Mouse (Mus musculus) liver, embryonic 16.5 days (tissue): Measurements from ENCODE around the gene Sfmbt1. TPM values are rescaled to one million over a fixed set of nuclear protein-coding genes. Genes with fewer than 3 reads are reported as not detected.
"Not testable (repeated sequence)": the region's sequence is repeated elsewhere in the genome, so short reads cannot be mapped to it uniquely, and the experiment has no call there.

Experiments
- ATAC-seq: fragments of 200-750 bp; cut with Nextera tagmentation; 2 replicates; pipeline ENCODE4 v1.8.0; 2017; ENCODE audit warnings: low read depth, mild to moderate bottlenecking, moderate number of reproducible peaks, moderate library complexity
- H3K27ac ChIP-seq: fragments of 300-500 bp; sonication (generic); 2 replicates; pipeline ENCODE4 v1.5.1; 2014; ENCODE audit warnings: mild to moderate bottlenecking, low read length
- H3K27me3 ChIP-seq: fragments of 300-500 bp; sonication (generic); 2 replicates; pipeline ENCODE4 v1.6.1; 2014; ENCODE audit warnings: low read depth, low read length, mixed read lengths; ENCODE audit not compliant: control insufficient read depth, insufficient read depth
- H3K36me3 ChIP-seq: fragments of 300-500 bp; sonication (generic); 2 replicates; pipeline ENCODE4 v1.6.1; 2014; ENCODE audit warnings: mild to moderate bottlenecking; ENCODE audit not compliant: control insufficient read depth, insufficient read depth
- H3K4me1 ChIP-seq: fragments of 300-500 bp; sonication (generic); 2 replicates; pipeline ENCODE4 v1.6.1; 2014; ENCODE audit warnings: low read depth, low read length, mixed read lengths; ENCODE audit not compliant: control insufficient read depth
- H3K4me2 ChIP-seq: fragments of 300-500 bp; sonication (generic); 2 replicates; pipeline ENCODE4 v1.6.1; 2014; ENCODE audit warnings: low read depth, low read length, mixed read lengths
- H3K4me3 ChIP-seq: fragments of 300-500 bp; sonication (generic); 2 replicates; pipeline ENCODE4 v1.5.1; 2014; ENCODE audit warnings: low read depth, mild to moderate bottlenecking, low read length
- H3K9ac ChIP-seq: fragments of 300-500 bp; sonication (generic); 2 replicates; pipeline ENCODE4 v1.6.1; 2014; ENCODE audit warnings: low read depth, low read length
- H3K9me3 ChIP-seq: fragments of 300-500 bp; sonication (generic); replicated peaks from 2 replicates; pipeline ENCODE4 v1.6.1; 2016; ENCODE audit warnings: low read length; ENCODE audit not compliant: control insufficient read depth
- WGBS: fragments of 180-500 bp; shearing (Covaris S2); extraction: QIAGEN DNeasy Blood & Tissue Kit; methylation state at CpG from one replicate; pipeline ENCODE4 v1.1.7; 2014; ENCODE audit not compliant: insufficient replicate concordance; 5-methylcytosine and 5-hydroxymethylcytosine counted together
- polyA plus RNA-seq: library from polyadenylated mRNA; unstranded; fragments of >200 nt; fragmentation: Nextera tagmentation; extraction: Ambion mirVana; gene quantifications from 2 replicates; pipeline ENCODE4 v1.2.1, GENCODE M21; 2015

The Sfmbt1 gene
- polyA plus RNA-seq, 1 experiment from 2014 or later, result 11.0 TPM

DNA sequence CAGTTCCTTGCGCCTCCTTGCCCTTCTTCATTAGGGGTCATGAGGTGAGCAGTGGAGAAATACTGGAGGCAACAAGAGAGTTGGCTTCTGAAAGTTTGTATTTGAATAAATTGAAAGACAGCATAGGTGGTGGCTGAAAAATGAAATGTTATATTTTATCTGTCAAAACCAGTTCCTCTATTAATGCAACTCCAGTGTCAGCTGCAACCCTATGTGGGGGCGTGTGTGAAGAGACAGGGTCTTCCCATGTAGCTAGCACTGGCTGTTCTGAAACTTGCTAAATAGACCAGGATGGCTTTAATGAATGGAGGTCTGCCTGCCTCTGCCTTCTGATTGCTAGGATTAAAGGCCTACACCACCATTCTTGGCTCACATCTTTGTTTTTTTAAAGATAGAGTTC, 2.8 kb upstream of the Sfmbt1 start:
- ATAC-seq, result no peak
- 70% methylated on average over 2 of the region's 2 CpGs for WGBS

DNA sequence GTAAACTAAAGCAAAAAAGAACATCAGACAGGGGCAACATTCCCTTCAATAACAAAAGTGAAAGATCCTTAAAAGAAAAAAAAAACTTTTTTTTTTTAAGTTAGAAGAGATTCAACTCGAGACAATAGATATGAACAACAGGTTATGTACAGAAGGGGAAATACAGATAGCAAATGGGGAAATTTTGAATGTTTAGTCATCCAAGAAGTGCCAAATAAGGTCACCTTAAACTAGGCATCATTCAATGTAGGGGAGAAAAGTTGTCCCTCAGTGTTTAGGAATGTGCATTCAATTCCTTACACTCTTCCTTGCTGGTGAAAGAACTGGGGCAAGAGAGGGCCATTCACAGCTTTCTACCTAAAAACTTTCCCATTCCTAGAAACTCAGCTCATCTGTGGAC, 880 bp upstream of the Sfmbt1 start:
- Histone ChIP-seq H3K27ac (no peak overlapping the region), H3K27me3 (peaks cover 10% of the 10 kb centered on the region), H3K36me3 (no peaks in the 10 kb centered on the region), H3K4me2 (no peak overlapping the region), H3K9ac (no peak overlapping the region), H3K9me3 (no peaks in the 10 kb centered on the region), H3K4me3 (no peak overlapping the region), H3K4me1 (peaks cover 9% of the 10 kb centered on the region)
- ATAC-seq, result no peak
- WGBS, result 35% methylated on average over 1 of the region's 1 CpGs

More for the DNA sequence above, 2.8 kb upstream of the Sfmbt1 start:
- H3K27me3 ChIP-seq, result peaks cover 10% of the 10 kb centered on the region
- H3K9ac ChIP-seq, result no peak overlapping the region
- peaks cover 6% of the 10 kb centered on the region for H3K4me1 ChIP-seq
- no peak overlapping the region for H3K27ac ChIP-seq
- no peak overlapping the region for H3K4me3 ChIP-seq
- no peak overlapping the region for H3K4me2 ChIP-seq
- no peaks in the 10 kb centered on the region for H3K36me3 ChIP-seq
- no peaks in the 10 kb centered on the region for H3K9me3 ChIP-seq

DNA sequence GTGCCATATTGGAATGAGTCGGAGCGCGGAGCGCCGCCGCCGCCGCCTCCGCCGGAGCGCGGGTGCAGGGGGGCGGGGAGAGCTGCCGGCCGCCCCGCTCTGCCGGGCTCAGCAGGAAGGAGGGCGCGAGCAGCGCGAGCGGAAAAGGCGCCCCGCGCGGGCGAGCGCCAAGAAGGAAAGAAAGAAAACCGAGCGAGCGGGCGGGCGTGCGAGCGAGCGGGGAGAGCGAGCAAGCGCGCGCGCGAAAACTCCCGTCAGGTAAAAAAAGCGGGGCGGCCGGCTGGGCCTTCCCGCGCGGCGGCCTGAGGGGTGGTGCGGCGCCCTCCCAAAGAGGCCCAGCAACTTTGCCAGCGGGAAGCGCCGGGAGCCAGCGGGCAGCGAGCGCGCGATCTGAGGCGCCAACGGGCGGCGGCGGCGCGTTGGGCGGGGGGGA, 985 bp downstream of the Sfmbt1 start:
- peak overlapping the region; percentile 95 for H3K4me3 ChIP-seq
- ATAC-seq, result peak; percentile 73
- no peaks in the 10 kb centered on the region for H3K9me3 ChIP-seq
- peak overlapping the region; percentile 89 for H3K27ac ChIP-seq
- WGBS, result under 1% methylated on average over 56 of the region's 68 CpGs
- H3K27me3 ChIP-seq, result peaks cover 10% of the 10 kb centered on the region
- peak overlapping the region; percentile 99 for H3K4me2 ChIP-seq
- no peaks in the 10 kb centered on the region for H3K36me3 ChIP-seq
- H3K9ac ChIP-seq, result peak overlapping the region; percentile 90
- peaks cover 13% of the 10 kb centered on the region for H3K4me1 ChIP-seq

DNA sequence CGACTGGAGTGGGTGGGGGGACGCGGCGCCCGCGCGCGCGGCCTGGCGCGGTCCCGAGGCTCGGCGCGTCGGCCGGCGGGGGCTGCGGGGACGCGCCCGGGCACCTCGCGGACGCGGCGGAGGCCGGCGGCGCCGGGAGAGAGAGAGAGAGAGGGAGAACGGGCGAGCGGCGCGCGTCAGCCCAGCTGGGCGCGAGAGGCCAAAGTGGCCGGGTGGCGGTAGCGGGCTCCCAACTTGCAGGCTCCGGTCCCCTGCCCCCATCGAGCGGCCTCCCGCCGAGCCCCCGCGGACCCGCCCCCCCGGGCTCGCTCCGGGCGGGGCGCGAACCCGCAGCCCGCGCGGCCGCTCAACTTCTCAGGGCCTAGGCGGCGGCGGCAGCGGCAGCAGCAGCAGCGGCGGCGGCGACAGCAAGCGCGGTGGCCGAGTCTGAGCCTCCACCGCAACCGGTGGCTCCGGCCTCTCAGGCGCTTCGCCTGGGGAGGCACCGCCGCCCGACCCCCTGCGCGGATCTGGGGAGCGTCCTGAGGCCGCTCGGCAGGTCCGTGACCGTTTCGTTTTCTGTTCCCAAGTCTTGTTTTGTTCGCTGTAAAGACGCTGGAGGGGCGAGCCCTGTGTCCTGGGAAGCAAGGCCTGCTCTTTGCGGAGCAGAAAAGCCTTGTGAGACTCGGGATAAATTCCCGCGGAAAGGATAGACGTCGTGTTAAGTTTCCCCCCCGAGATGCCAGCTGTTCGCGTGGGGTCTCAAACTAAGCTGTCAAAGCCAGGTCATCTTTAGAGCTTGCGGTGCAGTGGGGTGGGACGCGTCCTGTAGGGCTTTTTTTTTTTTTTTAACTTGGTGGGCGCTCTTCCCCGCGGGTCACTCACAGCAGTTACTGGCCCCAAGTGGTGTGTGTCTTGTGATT, 1.7 kb downstream of the Sfmbt1 start:
- peak overlapping the region; percentile 90 for H3K9ac ChIP-seq
- H3K4me2 ChIP-seq, result peak overlapping the region; percentile 99
- peak overlapping the region; percentile 89 for H3K27ac ChIP-seq
- peaks cover 13% of the 10 kb centered on the region for H3K4me1 ChIP-seq
- H3K4me3 ChIP-seq, result peak overlapping the region; percentile 95
- H3K36me3 ChIP-seq, result no peaks in the 10 kb centered on the region
- peaks cover 10% of the 10 kb centered on the region for H3K27me3 ChIP-seq
- H3K9me3 ChIP-seq, result no peaks in the 10 kb centered on the region
- ATAC-seq, result peak; percentile 65
- under 1% methylated on average over 58 of the region's 106 CpGs for WGBS

DNA sequence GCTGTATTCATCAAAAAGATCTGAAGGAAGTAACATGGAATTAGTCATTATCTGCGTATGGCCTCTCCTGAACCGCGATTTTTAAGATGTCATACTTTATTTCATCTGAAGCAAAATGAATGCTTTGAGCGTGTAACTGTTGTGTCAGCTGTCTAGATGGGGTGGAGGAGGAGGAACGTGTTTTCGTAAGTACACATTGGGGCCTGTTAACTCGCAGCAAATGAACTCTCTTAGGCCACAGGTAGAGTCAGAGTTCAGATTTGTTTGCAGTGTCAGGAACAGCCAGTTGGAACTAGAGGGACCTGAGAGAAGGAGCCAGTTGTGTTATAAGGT, 2.3 kb downstream of the Sfmbt1 start:
- H3K27ac ChIP-seq, result peak overlapping the region; percentile 89
- peak; percentile 58 for ATAC-seq

DNA sequence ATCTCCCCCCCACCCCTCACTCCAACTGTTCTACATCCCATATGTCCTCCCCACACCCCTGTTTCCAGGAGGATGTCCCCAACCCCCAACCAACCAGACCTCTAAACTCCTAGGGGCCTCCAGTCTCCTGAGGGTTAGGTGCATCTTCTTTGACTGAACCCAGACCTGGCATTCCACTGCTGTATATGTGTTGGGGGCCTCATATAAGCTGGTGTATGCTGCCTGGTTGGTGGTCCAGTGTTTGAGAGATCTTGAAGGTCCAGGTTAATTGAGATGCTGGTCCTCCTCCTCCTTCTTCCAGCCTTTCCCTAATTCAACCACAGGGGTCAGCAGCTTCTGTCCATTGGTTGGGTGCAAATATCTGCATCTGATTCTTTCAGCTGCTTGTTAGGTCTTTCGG, 4.0 kb downstream of the Sfmbt1 start:
- WGBS, result 91% methylated on average over 1 of the region's 1 CpGs
- Histone ChIP-seq H3K27me3 (peaks cover 10% of the 10 kb centered on the region), H3K4me1 (peaks cover 13% of the 10 kb centered on the region)
- not testable (repeated sequence) for H3K9ac ChIP-seq, H3K27ac ChIP-seq, ATAC-seq, H3K9me3 ChIP-seq, H3K4me2 ChIP-seq, H3K4me3 ChIP-seq, H3K36me3 ChIP-seq

More for the DNA sequence above, 2.3 kb downstream of the Sfmbt1 start:
- Histone ChIP-seq H3K36me3 (no peaks in the 10 kb centered on the region), H3K9me3 (no peaks in the 10 kb centered on the region), H3K4me2 (peak overlapping the region; percentile 99), H3K4me1 (peaks cover 13% of the 10 kb centered on the region), H3K9ac (peak overlapping the region; percentile 90), H3K27me3 (peaks cover 10% of the 10 kb centered on the region), H3K4me3 (peak overlapping the region; percentile 95)
- 8% methylated on average over 7 of the region's 7 CpGs for WGBS

DNA sequence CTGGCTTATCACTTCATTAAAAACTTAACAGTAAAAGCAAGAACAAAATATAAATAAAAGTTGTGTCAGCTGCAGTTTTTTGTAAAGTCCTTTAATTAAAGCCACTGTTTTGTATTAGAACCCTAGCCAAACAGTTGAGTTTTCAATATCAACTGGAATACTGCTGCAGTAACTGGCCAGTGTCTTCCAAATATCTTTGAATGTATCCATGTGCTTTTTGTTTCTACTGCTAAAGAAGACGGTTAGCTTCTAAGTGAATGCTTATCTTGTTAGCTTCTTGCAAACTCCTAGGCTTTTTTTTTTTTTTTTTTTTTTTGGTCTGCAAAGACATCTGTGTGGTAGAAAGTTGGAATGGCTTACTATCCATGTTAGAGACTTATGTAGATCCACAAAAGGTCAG, 4.9 kb downstream of the Sfmbt1 start:
- no peak overlapping the region for H3K4me2 ChIP-seq
- WGBS, result 10% methylated on average over 1 of the region's 1 CpGs
- ATAC-seq, result no peak

DNA sequence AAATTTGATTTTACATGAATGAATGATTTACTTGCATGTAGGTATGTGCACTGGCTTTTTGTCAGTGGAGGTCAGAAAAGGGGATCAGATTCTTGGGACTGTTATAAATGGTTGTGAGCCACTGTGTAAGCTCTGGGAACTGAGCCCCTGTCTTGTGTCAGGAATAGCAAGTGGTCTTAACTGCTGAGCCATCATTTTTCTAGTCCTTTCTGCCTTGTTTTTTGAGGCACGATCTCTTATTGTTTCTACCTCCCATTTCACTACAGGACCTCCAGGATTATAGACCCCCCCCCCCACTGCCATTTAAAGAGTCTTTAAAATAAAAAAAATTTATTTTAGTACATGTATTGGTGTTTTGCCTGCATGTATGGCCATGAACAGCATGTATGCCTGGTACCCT, 7.2 kb downstream of the Sfmbt1 start:
- no peak overlapping the region for H3K4me3 ChIP-seq
- H3K9ac ChIP-seq, result no peak overlapping the region
- H3K9me3 ChIP-seq, result no peaks in the 10 kb centered on the region
- no peaks in the 10 kb centered on the region for H3K27me3 ChIP-seq
- WGBS, result 79% methylated on average over 1 of the region's 1 CpGs
- no peaks in the 10 kb centered on the region for H3K36me3 ChIP-seq
- H3K4me1 ChIP-seq, result peaks cover 7% of the 10 kb centered on the region
- H3K27ac ChIP-seq, result no peak overlapping the region
- ATAC-seq, result no peak
- H3K4me2 ChIP-seq, result no peak overlapping the region

More for the DNA sequence above, 4.9 kb downstream of the Sfmbt1 start:
- Histone ChIP-seq H3K27me3 (peaks cover 9% of the 10 kb centered on the region), H3K9me3 (no peaks in the 10 kb centered on the region), H3K4me3 (no peak overlapping the region), H3K4me1 (peaks cover 13% of the 10 kb centered on the region), H3K36me3 (no peaks in the 10 kb centered on the region), H3K27ac (no peak overlapping the region), H3K9ac (no peak overlapping the region)

DNA sequence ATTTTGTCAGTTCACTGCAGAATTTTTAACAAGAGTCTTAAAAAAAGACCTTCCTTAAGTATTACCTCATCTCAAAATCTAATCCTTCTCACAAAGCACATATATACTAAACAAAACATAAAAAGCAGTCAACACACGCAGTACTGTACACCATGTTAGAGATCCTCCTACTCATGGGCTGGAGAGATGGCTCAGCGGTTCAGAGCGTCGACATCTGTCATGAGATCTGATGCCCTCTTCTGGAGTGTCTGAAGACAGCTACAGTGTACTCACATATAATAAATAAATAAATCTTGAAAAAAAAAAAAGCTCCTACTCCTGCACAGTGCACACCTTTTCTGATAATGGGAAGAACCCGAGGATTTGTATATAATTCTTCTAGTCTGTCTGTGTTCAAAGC, 7.8 kb downstream of the Sfmbt1 start:
- no peak overlapping the region for H3K4me2 ChIP-seq
- no peak for ATAC-seq
- no peak overlapping the region for H3K27ac ChIP-seq
- no peaks in the 10 kb centered on the region for H3K36me3 ChIP-seq
- peaks cover 7% of the 10 kb centered on the region for H3K4me1 ChIP-seq
- H3K27me3 ChIP-seq, result no peaks in the 10 kb centered on the region
- no peak overlapping the region for H3K4me3 ChIP-seq
- 68% methylated on average over 5 of the region's 5 CpGs for WGBS
- H3K9ac ChIP-seq, result no peak overlapping the region
- H3K9me3 ChIP-seq, result no peaks in the 10 kb centered on the region
